Mouse (Mus musculus): Measurements from ENCODE around the gene Lyve1. TPM values are rescaled to one million over a fixed set of nuclear protein-coding genes. Genes with fewer than 3 reads are reported as not detected.
"Not testable (repeated sequence)": the region's sequence is repeated elsewhere in the genome, so short reads cannot be mapped to it uniquely, and the experiment has no call there.

The Lyve1 gene
- polyA plus RNA-seq (2014; fragmentation: Nextera tagmentation; extraction: Ambion mirVana) = 4.7 TPM in 1 of 2 replicates, not detected in the other

GRCm38 (mm10) chr7:110862751-110863289 lies at the start of gene Lyve1:
Gene Lyve1 (minus strand): TSS chr7:110863239.
- Histone ChIP-seq H3K36me3 (ENCODE audit: control insufficient read depth, insufficient read depth, low read length) (no peaks in the 10 kb centered on the region), H3K9me3 (ENCODE audit: control insufficient read depth, low read length) (no peaks in the 10 kb centered on the region), H3K27me3 (ENCODE audit: control insufficient read depth, insufficient read depth, low read length) (no peaks in the 10 kb centered on the region), H3K9ac (replicated peaks; ENCODE audit: low read length) (no peak within 1 kb of the TSS), H3K4me1 (ENCODE audit: control insufficient read depth, insufficient read depth, low read length) (no peaks in the 10 kb centered on the region), H3K27ac (replicated peaks; ENCODE audit: low read depth, low read length) (no peak within 1 kb of the TSS), H3K4me3 (replicated peaks; ENCODE audit: low read depth, low read length) (no peak within 1 kb of the TSS), H3K4me2 (ENCODE audit: low read length) (no peak within 1 kb of the TSS)
- ATAC-seq (ENCODE audit: low FRiP score, low TSS enrichment) (no peak), DNase-seq (no peak)
- 76% methylated on average over 12 of the region's 12 CpGs for WGBS

- Histone ChIP-seq H3K4me3 (replicated peaks; ENCODE audit: low read depth, low read length) (no peak overlapping the region), H3K4me2 (ENCODE audit: low read length) (no peak overlapping the region), H3K36me3 (ENCODE audit: control insufficient read depth, insufficient read depth, low read length) (no peaks in the 10 kb centered on the region), H3K27ac (replicated peaks; ENCODE audit: low read depth, low read length) (no peak overlapping the region), H3K27me3 (ENCODE audit: control insufficient read depth, insufficient read depth, low read length) (no peaks in the 10 kb centered on the region), H3K4me1 (ENCODE audit: control insufficient read depth, insufficient read depth, low read length) (no peaks in the 10 kb centered on the region), H3K9me3 (ENCODE audit: control insufficient read depth, low read length) (no peaks in the 10 kb centered on the region), H3K9ac (replicated peaks; ENCODE audit: low read length) (no peak overlapping the region)
- DNase-seq (no peak), ATAC-seq (ENCODE audit: low FRiP score, low TSS enrichment) (no peak)
- WGBS = 79% methylated on average over 8 of the region's 8 CpGs
These were observed 45.4 kb upstream of the Lyve1 start for GRCm38 (mm10) chr7:110908209-110909144.

GRCm38 (mm10) chr7:110906566-110906965 lies 43.5 kb upstream of the Lyve1 start:
- no peak overlapping the region for H3K4me2 ChIP-seq (ENCODE audit: low read length)
- H3K9ac ChIP-seq (replicated peaks; ENCODE audit: low read length) = no peak overlapping the region
- H3K27me3 ChIP-seq (ENCODE audit: control insufficient read depth, insufficient read depth, low read length) = no peaks in the 10 kb centered on the region
- H3K27ac ChIP-seq (replicated peaks; ENCODE audit: low read depth, low read length) = no peak overlapping the region
- ATAC-seq (ENCODE audit: low FRiP score, low TSS enrichment) (no peak), DNase-seq (no peak)
- H3K4me3 ChIP-seq (replicated peaks; ENCODE audit: low read depth, low read length) = no peak overlapping the region
- WGBS = 80% methylated on average over 2 of the region's 2 CpGs
- no peaks in the 10 kb centered on the region for H3K36me3 ChIP-seq (ENCODE audit: control insufficient read depth, insufficient read depth, low read length)
- no peaks in the 10 kb centered on the region for H3K9me3 ChIP-seq (ENCODE audit: control insufficient read depth, low read length)
- H3K4me1 ChIP-seq (ENCODE audit: control insufficient read depth, insufficient read depth, low read length) = no peaks in the 10 kb centered on the region

GRCm38 (mm10) chr7:110903226-110903625 lies 40.2 kb upstream of the Lyve1 start:
- no peaks in the 10 kb centered on the region for H3K27me3 ChIP-seq (ENCODE audit: control insufficient read depth, insufficient read depth, low read length)
- H3K9ac ChIP-seq (replicated peaks; ENCODE audit: low read length) = no peak overlapping the region
- ATAC-seq (ENCODE audit: low FRiP score, low TSS enrichment) (no peak), DNase-seq (no peak)
- H3K27ac ChIP-seq (replicated peaks; ENCODE audit: low read depth, low read length) = no peak overlapping the region
- H3K36me3 ChIP-seq (ENCODE audit: control insufficient read depth, insufficient read depth, low read length) = no peaks in the 10 kb centered on the region
- H3K9me3 ChIP-seq (ENCODE audit: control insufficient read depth, low read length) = no peaks in the 10 kb centered on the region
- whole genome bisulfite sequencing = 88% methylated on average over 7 of the region's 7 CpGs
- H3K4me3 ChIP-seq (replicated peaks; ENCODE audit: low read depth, low read length) = no peak overlapping the region
- H3K4me1 ChIP-seq (ENCODE audit: control insufficient read depth, insufficient read depth, low read length) = no peaks in the 10 kb centered on the region
- no peak overlapping the region for H3K4me2 ChIP-seq (ENCODE audit: low read length)

- ATAC-seq (ENCODE audit: low FRiP score, low TSS enrichment) = no peak
- Histone ChIP-seq H3K4me3 (replicated peaks; ENCODE audit: low read depth, low read length) (no peak overlapping the region), H3K4me2 (ENCODE audit: low read length) (no peak overlapping the region), H3K9ac (replicated peaks; ENCODE audit: low read length) (no peak overlapping the region), H3K36me3 (ENCODE audit: control insufficient read depth, insufficient read depth, low read length) (no peaks in the 10 kb centered on the region), H3K9me3 (ENCODE audit: control insufficient read depth, low read length) (no peaks in the 10 kb centered on the region), H3K4me1 (ENCODE audit: control insufficient read depth, insufficient read depth, low read length) (no peaks in the 10 kb centered on the region), H3K27me3 (ENCODE audit: control insufficient read depth, insufficient read depth, low read length) (no peaks in the 10 kb centered on the region), H3K27ac (replicated peaks; ENCODE audit: low read depth, low read length) (no peak overlapping the region)
- no peak for DNase-seq
- WGBS = 88% methylated on average over 8 of the region's 8 CpGs
These were observed 34.2 kb upstream of the Lyve1 start for GRCm38 (mm10) chr7:110897202-110897601.

- DNase-seq (no peak), ATAC-seq (ENCODE audit: low FRiP score, low TSS enrichment) (no peak)
- H3K4me3 ChIP-seq (replicated peaks; ENCODE audit: low read depth, low read length) = no peak overlapping the region
- no peak overlapping the region for H3K27ac ChIP-seq (replicated peaks; ENCODE audit: low read depth, low read length)
- H3K4me2 ChIP-seq (ENCODE audit: low read length) = no peak overlapping the region
- no peaks in the 10 kb centered on the region for H3K36me3 ChIP-seq (ENCODE audit: control insufficient read depth, insufficient read depth, low read length)
- no peak overlapping the region for H3K9ac ChIP-seq (replicated peaks; ENCODE audit: low read length)
- 88% methylated on average over 7 of the region's 7 CpGs for WGBS
- no peaks in the 10 kb centered on the region for H3K9me3 ChIP-seq (ENCODE audit: control insufficient read depth, low read length)
- H3K4me1 ChIP-seq (ENCODE audit: control insufficient read depth, insufficient read depth, low read length) = no peaks in the 10 kb centered on the region
- H3K27me3 ChIP-seq (ENCODE audit: control insufficient read depth, insufficient read depth, low read length) = no peaks in the 10 kb centered on the region
These were observed 33.4 kb upstream of the Lyve1 start for GRCm38 (mm10) chr7:110896453-110896852.

GRCm38 (mm10) chr7:110895772-110896171 lies 32.7 kb upstream of the Lyve1 start:
- H3K27ac ChIP-seq (replicated peaks; ENCODE audit: low read depth, low read length); H3K36me3 ChIP-seq (ENCODE audit: control insufficient read depth, insufficient read depth, low read length); H3K27me3 ChIP-seq (ENCODE audit: control insufficient read depth, insufficient read depth, low read length); H3K9me3 ChIP-seq (ENCODE audit: control insufficient read depth, low read length); H3K9ac ChIP-seq (replicated peaks; ENCODE audit: low read length); ATAC-seq (ENCODE audit: low FRiP score, low TSS enrichment); DNase-seq; H3K4me1 ChIP-seq (ENCODE audit: control insufficient read depth, insufficient read depth, low read length); H3K4me3 ChIP-seq (replicated peaks; ENCODE audit: low read depth, low read length); H3K4me2 ChIP-seq (ENCODE audit: low read length): not testable (repeated sequence)
- WGBS = 82% methylated on average over 10 of the region's 10 CpGs

- no peak for DNase-seq
- H3K36me3 ChIP-seq (ENCODE audit: control insufficient read depth, insufficient read depth, low read length) = no peaks in the 10 kb centered on the region
- WGBS = 83% methylated on average over 9 of the region's 9 CpGs
These were observed 31.6 kb upstream of the Lyve1 start for GRCm38 (mm10) chr7:110894673-110895072.

More at GRCm38 (mm10) chr7:110894673-110895072, 31.6 kb upstream of the Lyve1 start:
- no peak overlapping the region for H3K9ac ChIP-seq (replicated peaks; ENCODE audit: low read length)
- ATAC-seq (ENCODE audit: low FRiP score, low TSS enrichment) = no peak
- H3K4me2 ChIP-seq (ENCODE audit: low read length) = no peak overlapping the region
- no peak overlapping the region for H3K27ac ChIP-seq (replicated peaks; ENCODE audit: low read depth, low read length)
- no peaks in the 10 kb centered on the region for H3K4me1 ChIP-seq (ENCODE audit: control insufficient read depth, insufficient read depth, low read length)
- H3K4me3 ChIP-seq (replicated peaks; ENCODE audit: low read depth, low read length) = no peak overlapping the region
- no peaks in the 10 kb centered on the region for H3K27me3 ChIP-seq (ENCODE audit: control insufficient read depth, insufficient read depth, low read length)
- H3K9me3 ChIP-seq (ENCODE audit: control insufficient read depth, low read length) = no peaks in the 10 kb centered on the region
